Mouse (Mus musculus): Measurements from ENCODE around the gene Isoc2a.

GRCm38 (mm10) chr7:4835631-4836327, 41.2 kb upstream of the Isoc2a start:
- TF ChIP-seq TAL1 (IDR thresholded peaks at IDR 0.05; ENCODE audit: low read length) (no peak), GATA1 (IDR thresholded peaks at IDR 0.05; ENCODE audit: low read length) (no peak)
